Mouse (Mus musculus): ENCODE measurements around the gene Gpr35.

Gene Gpr35

GRCm38 (mm10) chr1:92978645-92979044, 28.0 kb downstream of the Gpr35 start:
- in situ Hi-C loops (cut with MboI) = no loop called here

- in situ Hi-C loops (cut with MboI) = no loop called here
Observed at GRCm38 (mm10) chr1:92979073-92979602, 28.5 kb downstream of the Gpr35 start.

- in situ Hi-C loops (cut with MboI) = no loop called here
Observed at GRCm38 (mm10) chr1:92981056-92981845, 30.6 kb downstream of the Gpr35 start.

GRCm38 (mm10) chr1:92982931-92983605, 32.4 kb downstream of the Gpr35 start:
- in situ Hi-C loops (cut with MboI) = no loop called here

GRCm38 (mm10) chr1:92984999-92985398, 34.3 kb downstream of the Gpr35 start:
- in situ Hi-C loops (cut with MboI) = no loop called here

- in situ Hi-C loops (cut with MboI) = no loop called here
Observed at GRCm38 (mm10) chr1:92988894-92989293, 38.2 kb downstream of the Gpr35 start.

- in situ Hi-C loops (cut with MboI) = no loop called here
Observed at GRCm38 (mm10) chr1:92989891-92990290, 39.2 kb downstream of the Gpr35 start.

GRCm38 (mm10) chr1:92992214-92992855, 41.7 kb downstream of the Gpr35 start:
- in situ Hi-C loops (cut with MboI) = no loop called here

- in situ Hi-C loops (cut with MboI) = no loop called here
Observed at GRCm38 (mm10) chr1:92992880-92993279, 42.2 kb downstream of the Gpr35 start.

- in situ Hi-C loops (cut with MboI) = no loop called here
Observed at GRCm38 (mm10) chr1:93006061-93006460, 55.4 kb downstream of the Gpr35 start, which contains the start of gene Aqp12. Aqp12 (plus strand) TSS chr1:93006334.

GRCm38 (mm10) chr1:93009196-93009595, 58.5 kb downstream of the Gpr35 start:
- in situ Hi-C loops (cut with MboI) = no loop called here

GRCm38 (mm10) chr1:93010731-93011130, 60.1 kb downstream of the Gpr35 start:
- in situ Hi-C loops (cut with MboI) = no loop called here

- in situ Hi-C loops (cut with MboI) = no loop called here
Observed at GRCm38 (mm10) chr1:93012103-93012585, 61.5 kb downstream of the Gpr35 start.

- in situ Hi-C loops (cut with MboI) = no loop called here
Observed at GRCm38 (mm10) chr1:93013367-93013766, 62.7 kb downstream of the Gpr35 start.

- in situ Hi-C loops (cut with MboI) = no loop called here
Observed at GRCm38 (mm10) chr1:93014460-93014859, 63.8 kb downstream of the Gpr35 start.

GRCm38 (mm10) chr1:93015136-93015535, 64.5 kb downstream of the Gpr35 start:
- in situ Hi-C loops (cut with MboI) = no loop called here

GRCm38 (mm10) chr1:93018716-93019115, 68.1 kb downstream of the Gpr35 start:
- in situ Hi-C loops (cut with MboI) = no loop called here

- in situ Hi-C loops (cut with MboI) = no loop called here
Observed at GRCm38 (mm10) chr1:93020602-93021001, 69.9 kb downstream of the Gpr35 start.

- in situ Hi-C loops (cut with MboI) = no loop called here
Observed at GRCm38 (mm10) chr1:93026600-93026999, 75.9 kb downstream of the Gpr35 start.

- in situ Hi-C loops (cut with MboI) = no loop called here
Observed at GRCm38 (mm10) chr1:93029387-93029786, 78.7 kb downstream of the Gpr35 start.

GRCm38 (mm10) chr1:93030060-93030459, 79.4 kb downstream of the Gpr35 start:
- in situ Hi-C loops (cut with MboI) = no loop called here

GRCm38 (mm10) chr1:93031199-93031598, 80.5 kb downstream of the Gpr35 start:
- in situ Hi-C loops (cut with MboI) = no loop called here
